10 mouse cellular contexts compared by ENCODE assay signal in the genomic region with DNA sequence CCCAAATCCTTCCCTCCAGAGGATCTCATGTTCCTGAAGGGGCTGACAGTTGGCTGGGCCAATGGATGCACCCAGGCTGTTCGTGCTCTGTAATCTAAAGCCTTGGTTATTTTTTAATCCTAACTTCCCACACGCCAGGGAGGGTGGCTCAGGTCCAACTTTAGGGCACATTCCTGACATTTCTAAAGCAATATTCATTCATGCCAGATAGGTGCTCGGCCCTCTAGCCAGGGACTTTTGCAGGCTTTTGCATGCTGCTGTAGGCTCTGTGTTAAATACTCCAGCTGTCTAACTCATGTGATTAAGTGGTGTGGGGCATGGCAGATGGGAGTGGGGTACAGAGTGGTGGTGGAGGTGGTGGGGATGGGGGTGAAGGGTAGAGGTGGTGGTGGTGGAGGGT.
DNase-seq lines count a peak whose midpoint lies in the region; ATAC-seq and TF ChIP-seq lines count a peak whose summit lies in the region.
"Had no signal": no experiment of that assay in that cellular context is flagged by ENCODE, and none has a peak within 500 bp of the region (broad histone marks: within the 10 kb centered on the region; RNA-seq: fewer than 3 reads in every experiment).

No protein-coding gene starts in this region.

- TF ChIP-seq CTCF in lung, postnatal 0 days (IDR thresholded peaks at IDR 0.05) = no peak

- no peak overlapping the region for H3K27ac ChIP-seq in lung, postnatal 0 days (ENCODE audit: low read length)
- no peak overlapping the region for H3K27ac ChIP-seq in hindbrain, embryonic 14.5 days
- H3K27ac ChIP-seq: limb, embryonic 15.5 days had no signal

- H3K4me3 ChIP-seq in lung, postnatal 0 days (ENCODE audit: low read depth, low read length) = no peak overlapping the region
- no peak overlapping the region for H3K4me3 ChIP-seq in hindbrain, embryonic 14.5 days (replicated peaks; ENCODE audit: low read length)
- H3K4me3 ChIP-seq: limb, embryonic 15.5 days had no signal

- H3K4me2 ChIP-seq in lung, postnatal 0 days (replicated peaks; ENCODE audit: low read depth, low read length) = no peak overlapping the region
- H3K4me2 ChIP-seq in hindbrain, embryonic 14.5 days (replicated peaks) = no peak overlapping the region
- H3K4me2 ChIP-seq: limb, embryonic 15.5 days had no signal

- H3K9ac ChIP-seq in lung, postnatal 0 days (replicated peaks; ENCODE audit: low read depth) = no peak overlapping the region
- H3K9ac ChIP-seq in hindbrain, embryonic 14.5 days = no peak overlapping the region
- H3K9ac ChIP-seq: limb, embryonic 15.5 days had no signal

- peak; percentile 64 for ATAC-seq in lung, postnatal 0 days
- ATAC-seq in hindbrain, embryonic 14.5 days (ENCODE audit: low FRiP score) = no peak
- ATAC-seq: inflammation-experienced regulatory T-cells, adult 6 months had no signal

- H3K9me3 ChIP-seq in lung, postnatal 0 days (ENCODE audit: low read length) = no peaks in the 10 kb centered on the region
- no peaks in the 10 kb centered on the region for H3K9me3 ChIP-seq in hindbrain, embryonic 14.5 days (ENCODE audit: control insufficient read depth, low read length)
- H3K9me3 ChIP-seq: limb, embryonic 15.5 days had no signal

- H3K4me1 ChIP-seq in lung, postnatal 0 days (ENCODE audit: insufficient read depth, low read depth, low read length) = no peaks in the 10 kb centered on the region
- no peaks in the 10 kb centered on the region for H3K4me1 ChIP-seq in hindbrain, embryonic 14.5 days (replicated peaks; ENCODE audit: control insufficient read depth, insufficient read depth, low read length)

- no peaks in the 10 kb centered on the region for H3K27me3 ChIP-seq in lung, postnatal 0 days (replicated peaks; ENCODE audit: insufficient read depth, low read length)
- no peaks in the 10 kb centered on the region for H3K27me3 ChIP-seq in hindbrain, embryonic 14.5 days (ENCODE audit: control insufficient read depth, insufficient read depth, low read length)
- H3K27me3 ChIP-seq: limb, embryonic 15.5 days had no signal

- DNase-seq in adrenal gland, postnatal 10 days = peak; percentile 31
- no peak for DNase-seq in adrenal gland, postnatal 4 days (ENCODE audit: low spot score in 2 of 2)
- DNase-seq in fat pad, adult 2 months (ENCODE audit: extremely low read depth, low read depth, low spot score) = peak; percentile 11
- peak; percentile 91 for DNase-seq in kidney, adult 9 months
- peak; percentile 60 for DNase-seq in lung, postnatal 0 days (ENCODE audit: low spot score)
- DNase-seq in hindbrain, embryonic 14.5 days (ENCODE audit: low spot score) = no peak
- DNase-seq in gastrocnemius, adult 8-10 months (ENCODE audit: low spot score in 2 of 2) = no peak
- no peak for DNase-seq in layer of hippocampus, adult 9-11 months

- 25% methylated on average over 3 of the region's 3 CpGs for WGBS in lung, postnatal 0 days
- WGBS in hindbrain, embryonic 14.5 days = 68% methylated on average over 3 of the region's 3 CpGs

- H3K36me3 ChIP-seq in lung, postnatal 0 days (ENCODE audit: insufficient read depth, low read length) = no peaks in the 10 kb centered on the region
- H3K36me3 ChIP-seq in hindbrain, embryonic 14.5 days (replicated peaks; ENCODE audit: control insufficient read depth, insufficient read depth) = no peaks in the 10 kb centered on the region
- H3K36me3 ChIP-seq: limb, embryonic 15.5 days had no signal

- TF ChIP-seq EP300 in lung, postnatal 0 days (IDR thresholded peaks at IDR 0.05) = peak; percentile 58

Comparison
In these comparisons a context has a peak if more than half of its experiments do, and no peak if none do; other contexts are left out.
1. DNase-seq: peak in adrenal gland, postnatal 10 days (single experiment), fat pad, adult 2 months (single experiment), kidney, adult 9 months (single experiment) and lung, postnatal 0 days (single experiment); none in adrenal gland, postnatal 4 days (0 of 2), hindbrain, embryonic 14.5 days (single experiment), gastrocnemius, adult 8-10 months (0 of 2) and layer of hippocampus, adult 9-11 months (single experiment).